Mouse (Mus musculus): ENCODE data around the gene Tcf3. TPM values are rescaled to one million over a fixed set of nuclear protein-coding genes. Genes with fewer than 3 reads are reported as not detected.

The Tcf3 gene
- 48.7 and 53.7 TPM in 2 replicates for polyA plus RNA-seq (2012; rRNA removed)

GRCm38 (mm10) chr10:80433513-80434232 lies at the start of gene Tcf3:
Gene Tcf3, minus strand, starts transcription at chr10:80433647.

GRCm38 (mm10) chr10:80406684-80407501 lies 26.6 kb downstream of the Tcf3 start, which contains the start of gene Uqcr11:
Gene Uqcr11, minus strand, starts transcription at chr10:80406830.

GRCm38 (mm10) chr10:80399191-80399972 lies 34.1 kb downstream of the Tcf3 start, which contains the start of gene Mbd3:
Gene Mbd3, minus strand, starts transcription at chr10:80399550.

GRCm38 (mm10) chr10:80387522-80387959 lies 45.9 kb downstream of the Tcf3 start, which contains the start of gene Mex3d:
Gene Mex3d, minus strand, starts transcription at chr10:80387659.

Other genes with a start within 250 kb of the Tcf3 start
- 18.1 and 18.9 TPM in 2 replicates for gene Mum1, start 207.2 kb downstream of the Tcf3 start, polyA plus RNA-seq (2012; rRNA removed)
- gene Ndufs7, start 184.5 kb downstream of the Tcf3 start, polyA plus RNA-seq (2012; rRNA removed) = 170 and 176 TPM in 2 replicates
- 31.8 and 38.8 TPM in 2 replicates for gene Gamt, start 172.6 kb downstream of the Tcf3 start, polyA plus RNA-seq (2012; rRNA removed)
- gene Dazap1, start 172.2 kb downstream of the Tcf3 start, polyA plus RNA-seq (2012; rRNA removed) = 77.1 and 86.4 TPM in 2 replicates
- 2,101 and 2,143 TPM in 2 replicates for gene Rps15, start 141.2 kb downstream of the Tcf3 start, polyA plus RNA-seq (2012; rRNA removed)
- 0.02 and 0.09 TPM in 2 replicates for gene Apc2, start 137.7 kb downstream of the Tcf3 start, polyA plus RNA-seq (2012; rRNA removed)
- gene 2310011J03Rik, start 113.1 kb downstream of the Tcf3 start, polyA plus RNA-seq (2012; rRNA removed) = 22.5 and 25.2 TPM in 2 replicates
- gene Pcsk4, start 104.1 kb downstream of the Tcf3 start, polyA plus RNA-seq (2012; rRNA removed) = 5.6 and 6.8 TPM in 2 replicates
- gene Reep6, start 103.7 kb downstream of the Tcf3 start, polyA plus RNA-seq (2012; rRNA removed) = 18.7 and 23.4 TPM in 2 replicates
- 1.6 and 1.7 TPM in 2 replicates for gene Adamtsl5, start 85.2 kb downstream of the Tcf3 start, polyA plus RNA-seq (2012; rRNA removed)
- gene Plk5, start 77.2 kb downstream of the Tcf3 start, polyA plus RNA-seq (2012; rRNA removed) = 0.13 and 0.15 TPM in 2 replicates
- gene Mex3d, start 46.0 kb downstream of the Tcf3 start, polyA plus RNA-seq (2012; rRNA removed) = 3.0 and 3.5 TPM in 2 replicates
- gene Mbd3, start 34.1 kb downstream of the Tcf3 start, polyA plus RNA-seq (2012; rRNA removed) = 77.4 and 79.2 TPM in 2 replicates
- gene Uqcr11, start 26.8 kb downstream of the Tcf3 start, polyA plus RNA-seq (2012; rRNA removed) = 546 and 582 TPM in 2 replicates
- gene Onecut3, start 61.2 kb upstream of the Tcf3 start, polyA plus RNA-seq (2012; rRNA removed) = 0.02 TPM in 2 replicates
- gene Atp8b3, start 105.5 kb upstream of the Tcf3 start, polyA plus RNA-seq (2012; rRNA removed) = 0.01 and 0.02 TPM in 2 replicates
- 16.8 and 19.0 TPM in 2 replicates for gene Rexo1, start 127.9 kb upstream of the Tcf3 start, polyA plus RNA-seq (2012; rRNA removed)
- 12.0 and 13.6 TPM in 2 replicates for gene Klf16, start 143.7 kb upstream of the Tcf3 start, polyA plus RNA-seq (2012; rRNA removed)
- 34.0 and 39.9 TPM in 2 replicates for gene Abhd17a, start 156.7 kb upstream of the Tcf3 start, polyA plus RNA-seq (2012; rRNA removed)
- 16.7 and 22.6 TPM in 2 replicates for gene Scamp4, start 169.2 kb upstream of the Tcf3 start, polyA plus RNA-seq (2012; rRNA removed)
- gene Adat3, start 169.2 kb upstream of the Tcf3 start, polyA plus RNA-seq (2012; rRNA removed) = 4.5 and 5.6 TPM in 2 replicates
- 1.0 and 1.4 TPM in 2 replicates for gene Gm49322, start 172.4 kb upstream of the Tcf3 start, polyA plus RNA-seq (2012; rRNA removed)
- gene Csnk1g2, start 189.2 kb upstream of the Tcf3 start, polyA plus RNA-seq (2012; rRNA removed) = 45.6 and 48.1 TPM in 2 replicates
- 7.5 and 8.3 TPM in 2 replicates for gene Btbd2, start 223.4 kb upstream of the Tcf3 start, polyA plus RNA-seq (2012; rRNA removed)
- 49.3 and 57.7 TPM in 2 replicates for gene Mknk2, start 244.5 kb upstream of the Tcf3 start, polyA plus RNA-seq (2012; rRNA removed)